Mouse (Mus musculus): Measurements from ENCODE around the gene Vhl. TPM values are rescaled to one million over a fixed set of nuclear protein-coding genes. Genes with fewer than 3 reads are reported as not detected.

Vhl gene
- polyA plus RNA-seq, 1 experiment: 22.0 TPM

DNA sequence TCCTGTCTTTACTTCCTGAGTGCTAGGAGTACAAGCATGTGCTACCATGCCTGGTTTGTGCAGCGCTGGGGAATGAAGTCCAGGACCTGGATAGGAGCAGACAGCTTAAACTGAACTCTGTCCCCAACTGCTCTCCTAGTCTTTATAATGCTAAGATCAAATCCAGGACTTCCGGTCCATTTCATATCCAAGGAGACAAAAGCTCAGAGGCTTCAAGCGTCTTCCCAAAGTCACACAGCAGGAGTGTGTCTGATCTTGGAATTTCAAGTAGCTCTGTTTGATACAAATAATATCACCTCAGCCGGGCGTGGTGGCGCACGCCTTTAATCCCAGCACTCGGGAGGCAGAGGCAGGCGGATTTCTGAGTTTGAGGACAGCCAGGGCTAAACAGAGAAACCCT is 52.2 kb downstream of the Vhl start:
- H3K36me3 ChIP-seq (ENCODE audit: control insufficient read depth, insufficient read depth, low read length, poor library complexity, severe bottlenecking): no peaks in the 10 kb centered on the region
- no peak overlapping the region for H3K27ac ChIP-seq (ENCODE audit: insufficient read depth, low read length)
- no peak overlapping the region for H3K9ac ChIP-seq (ENCODE audit: low read depth, poor library complexity, severe bottlenecking)
- H3K4me3 ChIP-seq (ENCODE audit: low read depth, low read length): no peak overlapping the region
- TF ChIP-seq CTCF (IDR thresholded peaks at IDR 0.05; ENCODE audit: low read depth, low read length) (no peak), EP300 (IDR thresholded peaks at IDR 0.05; ENCODE audit: insufficient read depth, low read depth, low read length) (no peak), POLR2A (IDR thresholded peaks at IDR 0.05; ENCODE audit: insufficient read depth, low read length) (no peak)
- no peaks in the 10 kb centered on the region for H3K9me3 ChIP-seq (replicated peaks; ENCODE audit: control insufficient read depth, insufficient read depth, low read length, poor library complexity, severe bottlenecking)
- H3K27me3 ChIP-seq (ENCODE audit: control insufficient read depth, insufficient read depth, low read length, poor library complexity, severe bottlenecking): no peaks in the 10 kb centered on the region
- peaks cover 1% of the 10 kb centered on the region for H3K4me1 ChIP-seq (ENCODE audit: control insufficient read depth, insufficient read depth, low read length)

GRCm38 (mm10) chr6:113677070-113677734 is 53.4 kb downstream of the Vhl start:
- TF ChIP-seq POLR2A (IDR thresholded peaks at IDR 0.05; ENCODE audit: insufficient read depth, low read length) (no peak), CTCF (IDR thresholded peaks at IDR 0.05; ENCODE audit: low read depth, low read length) (no peak), EP300 (IDR thresholded peaks at IDR 0.05; ENCODE audit: insufficient read depth, low read depth, low read length) (no peak)
- Histone ChIP-seq H3K9ac (ENCODE audit: low read depth, poor library complexity, severe bottlenecking) (no peak overlapping the region), H3K27ac (ENCODE audit: insufficient read depth, low read length) (no peak overlapping the region), H3K27me3 (ENCODE audit: control insufficient read depth, insufficient read depth, low read length, poor library complexity, severe bottlenecking) (no peaks in the 10 kb centered on the region), H3K36me3 (ENCODE audit: control insufficient read depth, insufficient read depth, low read length, poor library complexity, severe bottlenecking) (no peaks in the 10 kb centered on the region), H3K4me1 (ENCODE audit: control insufficient read depth, insufficient read depth, low read length) (peaks cover 4% of the 10 kb centered on the region), H3K4me3 (ENCODE audit: low read depth, low read length) (no peak overlapping the region), H3K9me3 (replicated peaks; ENCODE audit: control insufficient read depth, insufficient read depth, low read length, poor library complexity, severe bottlenecking) (no peaks in the 10 kb centered on the region)

- Histone ChIP-seq H3K9me3 (replicated peaks; ENCODE audit: control insufficient read depth, insufficient read depth, low read length, poor library complexity, severe bottlenecking) (no peaks in the 10 kb centered on the region), H3K9ac (ENCODE audit: low read depth, poor library complexity, severe bottlenecking) (no peak overlapping the region), H3K36me3 (ENCODE audit: control insufficient read depth, insufficient read depth, low read length, poor library complexity, severe bottlenecking) (no peaks in the 10 kb centered on the region), H3K4me1 (ENCODE audit: control insufficient read depth, insufficient read depth, low read length) (peaks cover 7% of the 10 kb centered on the region), H3K27me3 (ENCODE audit: control insufficient read depth, insufficient read depth, low read length, poor library complexity, severe bottlenecking) (no peaks in the 10 kb centered on the region), H3K27ac (ENCODE audit: insufficient read depth, low read length) (no peak overlapping the region), H3K4me3 (ENCODE audit: low read depth, low read length) (no peak overlapping the region)
- TF ChIP-seq POLR2A (IDR thresholded peaks at IDR 0.05; ENCODE audit: insufficient read depth, low read length): no peak
- no peak for TF ChIP-seq EP300 (IDR thresholded peaks at IDR 0.05; ENCODE audit: insufficient read depth, low read depth, low read length)
- no peak for TF ChIP-seq CTCF (IDR thresholded peaks at IDR 0.05; ENCODE audit: low read depth, low read length)
Measured at GRCm38 (mm10) chr6:113678246-113679012, 54.7 kb downstream of the Vhl start.

DNA sequence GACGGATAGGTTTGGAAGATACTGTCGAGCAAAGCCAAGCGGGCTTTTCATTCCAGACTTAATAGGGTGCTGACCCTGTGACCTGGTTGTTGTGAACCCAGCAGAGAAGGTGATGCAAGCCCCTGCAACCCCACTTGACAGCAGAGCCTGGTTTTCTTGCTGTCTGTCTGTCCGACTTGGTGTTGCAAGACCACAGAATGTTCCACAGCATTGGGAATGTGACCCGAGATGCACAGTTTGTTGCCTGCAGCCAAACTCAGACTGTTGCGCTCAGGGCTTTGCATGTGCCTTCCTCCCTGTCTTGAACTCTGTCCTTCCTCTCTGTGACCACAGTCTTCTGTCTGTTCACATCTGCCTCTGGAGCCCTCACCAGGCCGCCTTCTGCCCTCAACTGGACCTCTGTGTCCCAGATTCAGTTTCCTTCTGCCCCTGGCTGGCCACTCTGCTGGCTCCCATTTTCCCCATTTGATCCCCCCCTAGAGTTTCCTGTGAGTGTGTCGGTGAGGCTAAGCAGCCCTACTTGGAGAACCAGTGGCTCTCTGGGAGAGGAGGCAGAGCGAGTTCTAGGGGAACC is 56.3 kb downstream of the Vhl start:
- no peak overlapping the region for H3K4me3 ChIP-seq (ENCODE audit: low read depth, low read length)
- H3K9me3 ChIP-seq (replicated peaks; ENCODE audit: control insufficient read depth, insufficient read depth, low read length, poor library complexity, severe bottlenecking): no peaks in the 10 kb centered on the region
- peaks cover 7% of the 10 kb centered on the region for H3K4me1 ChIP-seq (ENCODE audit: control insufficient read depth, insufficient read depth, low read length)
- H3K36me3 ChIP-seq (ENCODE audit: control insufficient read depth, insufficient read depth, low read length, poor library complexity, severe bottlenecking): no peaks in the 10 kb centered on the region
- no peak overlapping the region for H3K9ac ChIP-seq (ENCODE audit: low read depth, poor library complexity, severe bottlenecking)
- TF ChIP-seq EP300 (IDR thresholded peaks at IDR 0.05; ENCODE audit: insufficient read depth, low read depth, low read length) (no peak), POLR2A (IDR thresholded peaks at IDR 0.05; ENCODE audit: insufficient read depth, low read length) (no peak), CTCF (IDR thresholded peaks at IDR 0.05; ENCODE audit: low read depth, low read length) (no peak)
- no peak overlapping the region for H3K27ac ChIP-seq (ENCODE audit: insufficient read depth, low read length)
- H3K27me3 ChIP-seq (ENCODE audit: control insufficient read depth, insufficient read depth, low read length, poor library complexity, severe bottlenecking): no peaks in the 10 kb centered on the region

Other genes with a start within 250 kb of the Vhl start
- gene Tada3, start 246.1 kb upstream of the Vhl start, polyA plus RNA-seq (2011; ENCODE audit: insufficient read depth, insufficient read length, low read depth, missing spikeins): 41.0 and 41.4 TPM in 2 replicates
- gene Arpc4, start 245.8 kb upstream of the Vhl start, polyA plus RNA-seq (2011; ENCODE audit: insufficient read depth, insufficient read length, low read depth, missing spikeins): 120 and 130 TPM in 2 replicates
- gene Ttll3, start 234.7 kb upstream of the Vhl start, polyA plus RNA-seq (2011; ENCODE audit: insufficient read depth, insufficient read length, low read depth, missing spikeins): 2.9 and 3.8 TPM in 2 replicates
- 13.8 and 32.6 TPM in 2 replicates for gene Rpusd3, start 204.6 kb upstream of the Vhl start, polyA plus RNA-seq (2011; ENCODE audit: insufficient read depth, insufficient read length, low read depth, missing spikeins)
- gene Cidec, start 188.2 kb upstream of the Vhl start, polyA plus RNA-seq (2011; ENCODE audit: insufficient read depth, insufficient read length, low read depth, missing spikeins): not detected in 2 replicates
- gene Jagn1, start 181.4 kb upstream of the Vhl start, polyA plus RNA-seq (2011; ENCODE audit: insufficient read depth, insufficient read length, low read depth, missing spikeins): 30.0 and 34.3 TPM in 2 replicates
- gene Il17re, start 165.5 kb upstream of the Vhl start, polyA plus RNA-seq (2011; ENCODE audit: insufficient read depth, insufficient read length, low read depth, missing spikeins): 3.1 and 4.9 TPM in 2 replicates
- 3.3 TPM in 2 replicates for gene Il17rc, start 152.5 kb upstream of the Vhl start, polyA plus RNA-seq (2011; ENCODE audit: insufficient read depth, insufficient read length, low read depth, missing spikeins)
- gene Creld1, start 140.7 kb upstream of the Vhl start, polyA plus RNA-seq (2011; ENCODE audit: insufficient read depth, insufficient read length, low read depth, missing spikeins): 23.2 and 30.7 TPM in 2 replicates
- gene Prrt3, start 122.0 kb upstream of the Vhl start, polyA plus RNA-seq (2011; ENCODE audit: insufficient read depth, insufficient read length, low read depth, missing spikeins): 0.51 TPM in 1 of 2 replicates, not detected in the other
- gene Emc3, start 92.3 kb upstream of the Vhl start, polyA plus RNA-seq (2011; ENCODE audit: insufficient read depth, insufficient read length, low read depth, missing spikeins): 28.4 and 33.5 TPM in 2 replicates
- gene Fancd2, start 92.3 kb upstream of the Vhl start, polyA plus RNA-seq (2011; ENCODE audit: insufficient read depth, insufficient read length, low read depth, missing spikeins): 76.2 and 85.4 TPM in 2 replicates
- not detected in 2 replicates for gene Fancd2os, start 23.2 kb upstream of the Vhl start, polyA plus RNA-seq (2011; ENCODE audit: insufficient read depth, insufficient read length, low read depth, missing spikeins)
- gene Brk1, start 19.2 kb upstream of the Vhl start, polyA plus RNA-seq (2011; ENCODE audit: insufficient read depth, insufficient read length, low read depth, missing spikeins): 96.3 and 105 TPM in 2 replicates
- gene Irak2, start 14.5 kb downstream of the Vhl start, polyA plus RNA-seq (2011; ENCODE audit: insufficient read depth, insufficient read length, low read depth, missing spikeins): 6.6 and 10.1 TPM in 2 replicates
- 39.7 and 42.2 TPM in 2 replicates for gene Tatdn2, start 73.1 kb downstream of the Vhl start, polyA plus RNA-seq (2011; ENCODE audit: insufficient read depth, insufficient read length, low read depth, missing spikeins)
- gene Ghrl, start 95.9 kb downstream of the Vhl start, polyA plus RNA-seq (2011; ENCODE audit: insufficient read depth, insufficient read length, low read depth, missing spikeins): 2.0 TPM in 1 of 2 replicates, not detected in the other
- gene Sec13, start 116.8 kb downstream of the Vhl start, polyA plus RNA-seq (2011; ENCODE audit: insufficient read depth, insufficient read length, low read depth, missing spikeins): 97.2 and 104 TPM in 2 replicates